Mouse (Mus musculus) midbrain, embryonic 13.5 days (tissue): ENCODE results near the gene Wdr46. TPM values are rescaled to one million over a fixed set of nuclear protein-coding genes. Genes with fewer than 3 reads are reported as not detected.

Experiments used
- ATAC-seq: fragments of 200-750 bp; cut with Nextera tagmentation; 2 replicates; pipeline ENCODE4 v1.8.0; 2017; ENCODE audit warnings: mild to moderate bottlenecking, moderate TSS enrichment, moderate library complexity
- H3K27ac ChIP-seq: fragments of 300-500 bp; sonication (generic); 2 replicates; pipeline ENCODE4 v1.5.1; 2015; ENCODE audit warnings: inconsistent platforms, mild to moderate bottlenecking, moderate library complexity
- H3K27me3 ChIP-seq: fragments of 300-500 bp; sonication (generic); 2 replicates; pipeline ENCODE4 v1.6.1; 2015; ENCODE audit warnings: mild to moderate bottlenecking, inconsistent platforms
- H3K36me3 ChIP-seq: fragments of 300-500 bp; sonication (generic); 2 replicates; pipeline ENCODE4 v1.6.1; 2015; ENCODE audit warnings: mild to moderate bottlenecking, inconsistent platforms
- H3K4me1 ChIP-seq: fragments of 300-500 bp; sonication (generic); replicated peaks from 2 replicates; pipeline ENCODE4 v1.6.1; 2015; ENCODE audit warnings: inconsistent platforms
- H3K4me2 ChIP-seq: fragments of 300-500 bp; sonication (generic); replicated peaks from 2 replicates; pipeline ENCODE4 v1.6.1; 2015; ENCODE audit warnings: moderate library complexity, mild to moderate bottlenecking, inconsistent platforms
- H3K4me3 ChIP-seq: fragments of 300-500 bp; sonication (generic); replicated peaks from 2 replicates; pipeline ENCODE4 v1.5.1; 2015; ENCODE audit warnings: mild to moderate bottlenecking, inconsistent platforms
- H3K9ac ChIP-seq: fragments of 300-500 bp; sonication (generic); replicated peaks from 2 replicates; pipeline ENCODE4 v1.6.1; 2015; ENCODE audit warnings: mild to moderate bottlenecking, inconsistent platforms
- H3K9me3 ChIP-seq: fragments of 300-500 bp; sonication (generic); 2 replicates; pipeline ENCODE4 v1.6.1; 2016; ENCODE audit warnings: mild to moderate bottlenecking, inconsistent platforms
- WGBS: fragments of 180-500 bp; shearing (Covaris S2); methylation state at CpG from one replicate; pipeline ENCODE4 v1.1.7; 2015; 5-methylcytosine and 5-hydroxymethylcytosine counted together
- polyA plus RNA-seq: library from polyadenylated mRNA; unstranded; fragments of >200 nt; fragmentation: Nextera tagmentation; extraction: Ambion mirVana; gene quantifications from 2 replicates; pipeline ENCODE4 v1.2.1, GENCODE M21; 2015

Wdr46 gene
- polyA plus RNA-seq, 1 experiment from 2014 or later = 25.7 TPM

GRCm38 (mm10) chr17:33913905-33914304 lies 26.6 kb upstream of the Wdr46 start:
- Histone ChIP-seq H3K36me3 (peaks cover 58% of the 10 kb centered on the region), H3K27me3 (peaks cover 11% of the 10 kb centered on the region), H3K4me1 (peaks cover 68% of the 10 kb centered on the region), H3K9me3 (no peaks in the 10 kb centered on the region), H3K27ac (no peak overlapping the region), H3K9ac (no peak overlapping the region; the same call in 1 of the 2 replicates), H3K4me2 (no peak overlapping the region), H3K4me3 (no peak overlapping the region)
- ATAC-seq = no peak
- WGBS = 96% methylated on average over 8 of the region's 8 CpGs

- H3K4me3 ChIP-seq = peak overlapping the region; percentile 52
- H3K27ac ChIP-seq = peak overlapping the region; percentile 51; the same call in 1 of the 2 replicates
- H3K4me2 ChIP-seq = peak overlapping the region; percentile 64
- peaks cover 76% of the 10 kb centered on the region for H3K4me1 ChIP-seq
- no peak for ATAC-seq
- H3K9ac ChIP-seq = no peak overlapping the region
- peaks cover 13% of the 10 kb centered on the region for H3K27me3 ChIP-seq
- no peaks in the 10 kb centered on the region for H3K9me3 ChIP-seq
- WGBS = 64% methylated on average over 13 of the region's 13 CpGs
- H3K36me3 ChIP-seq = peaks cover 58% of the 10 kb centered on the region
These were observed 25.5 kb upstream of the Wdr46 start for GRCm38 (mm10) chr17:33914969-33915391.

- peaks cover 58% of the 10 kb centered on the region for H3K36me3 ChIP-seq
- H3K27ac ChIP-seq = peak within 1 kb of the TSS; percentile 82
- H3K4me3 ChIP-seq = peak within 1 kb of the TSS; percentile 52
- H3K4me2 ChIP-seq = peak within 1 kb of the TSS; percentile 64
- no peaks in the 10 kb centered on the region for H3K9me3 ChIP-seq
- peaks cover 76% of the 10 kb centered on the region for H3K4me1 ChIP-seq
- peak; percentile 95 for ATAC-seq
- peak within 1 kb of the TSS; percentile 64 for H3K9ac ChIP-seq
- under 1% methylated on average over 27 of the region's 34 CpGs for WGBS
- peaks cover 13% of the 10 kb centered on the region for H3K27me3 ChIP-seq
These were observed 24.7 kb upstream of the Wdr46 start, which contains the start of the genes Tapbp and Zbtb22 for GRCm38 (mm10) chr17:33915671-33916250. Gene Tapbp, plus strand, starts transcription at chr17:33915899. Gene Zbtb22, plus strand, starts transcription at chr17:33915904.

- peak overlapping the region; percentile 82 for H3K27ac ChIP-seq
- ATAC-seq = peak; percentile 14; the same call in 1 of the 2 replicates
- peaks cover 72% of the 10 kb centered on the region for H3K4me1 ChIP-seq
- WGBS = 2% methylated on average over 20 of the region's 20 CpGs
- H3K4me3 ChIP-seq = peak overlapping the region; percentile 52
- no peaks in the 10 kb centered on the region for H3K9me3 ChIP-seq
- peaks cover 13% of the 10 kb centered on the region for H3K27me3 ChIP-seq
- H3K9ac ChIP-seq = peak overlapping the region; percentile 64
- H3K36me3 ChIP-seq = peaks cover 54% of the 10 kb centered on the region
- H3K4me2 ChIP-seq = peak overlapping the region; percentile 64
These were observed 24.2 kb upstream of the Wdr46 start for GRCm38 (mm10) chr17:33916294-33916693.

GRCm38 (mm10) chr17:33916847-33917655 lies 23.4 kb upstream of the Wdr46 start:
- H3K4me1 ChIP-seq = peaks cover 66% of the 10 kb centered on the region
- WGBS = 73% methylated on average over 31 of the region's 31 CpGs
- peaks cover 46% of the 10 kb centered on the region for H3K36me3 ChIP-seq
- H3K27me3 ChIP-seq = peaks cover 13% of the 10 kb centered on the region
- no peak overlapping the region for H3K27ac ChIP-seq
- peak overlapping the region; percentile 64 for H3K4me2 ChIP-seq
- ATAC-seq = no peak
- peak overlapping the region; percentile 64 for H3K9ac ChIP-seq
- H3K4me3 ChIP-seq = peak overlapping the region; percentile 52
- H3K9me3 ChIP-seq = no peaks in the 10 kb centered on the region

- Histone ChIP-seq H3K27me3 (peaks cover 13% of the 10 kb centered on the region), H3K9me3 (no peaks in the 10 kb centered on the region), H3K4me3 (no peak overlapping the region), H3K9ac (no peak overlapping the region), H3K27ac (no peak overlapping the region), H3K36me3 (peaks cover 40% of the 10 kb centered on the region), H3K4me2 (peak overlapping the region; percentile 64; the same call in 1 of the 2 replicates), H3K4me1 (peaks cover 64% of the 10 kb centered on the region)
- no peak for ATAC-seq
- WGBS = 84% methylated on average over 18 of the region's 18 CpGs
These were observed 22.7 kb upstream of the Wdr46 start for GRCm38 (mm10) chr17:33917656-33918292.

- no peak for ATAC-seq
- H3K4me3 ChIP-seq = peak overlapping the region; percentile 45
- H3K9me3 ChIP-seq = no peaks in the 10 kb centered on the region
- H3K27me3 ChIP-seq = peaks cover 13% of the 10 kb centered on the region
- H3K4me2 ChIP-seq = peak overlapping the region; percentile 75
- peaks cover 64% of the 10 kb centered on the region for H3K4me1 ChIP-seq
- H3K27ac ChIP-seq = no peak overlapping the region
- peaks cover 33% of the 10 kb centered on the region for H3K36me3 ChIP-seq
- H3K9ac ChIP-seq = peak overlapping the region; percentile 68
- WGBS = 60% methylated on average over 37 of the region's 37 CpGs
These were observed 21.9 kb upstream of the Wdr46 start for GRCm38 (mm10) chr17:33918293-33919203.

GRCm38 (mm10) chr17:33919351-33920281 lies 20.8 kb upstream of the Wdr46 start:
- peaks cover 23% of the 10 kb centered on the region for H3K36me3 ChIP-seq
- no peak for ATAC-seq
- no peaks in the 10 kb centered on the region for H3K9me3 ChIP-seq
- peak overlapping the region; percentile 75 for H3K4me2 ChIP-seq
- H3K4me1 ChIP-seq = peaks cover 54% of the 10 kb centered on the region
- H3K9ac ChIP-seq = peak overlapping the region; percentile 68
- under 1% methylated on average over 52 of the region's 52 CpGs for WGBS
- peak overlapping the region; percentile 45 for H3K4me3 ChIP-seq
- H3K27ac ChIP-seq = peak overlapping the region; percentile 57; the same call in 1 of the 2 replicates
- H3K27me3 ChIP-seq = peaks cover 13% of the 10 kb centered on the region

GRCm38 (mm10) chr17:33920282-33921097 lies 20.0 kb upstream of the Wdr46 start:
- Histone ChIP-seq H3K36me3 (peaks cover 23% of the 10 kb centered on the region), H3K27ac (peak overlapping the region; percentile 57; the same call in 1 of the 2 replicates), H3K4me1 (peaks cover 45% of the 10 kb centered on the region), H3K4me2 (peak overlapping the region; percentile 75), H3K9me3 (no peaks in the 10 kb centered on the region), H3K4me3 (peak overlapping the region; percentile 45), H3K27me3 (peaks cover 13% of the 10 kb centered on the region), H3K9ac (peak overlapping the region; percentile 68)
- peak; percentile 34 for ATAC-seq
- WGBS = under 1% methylated on average over 36 of the region's 36 CpGs

GRCm38 (mm10) chr17:33921361-33921760 lies 19.1 kb upstream of the Wdr46 start:
- H3K4me3 ChIP-seq = no peak overlapping the region
- no peak for ATAC-seq
- WGBS = 91% methylated on average over 7 of the region's 7 CpGs
- no peak overlapping the region for H3K9ac ChIP-seq
- no peak overlapping the region for H3K27ac ChIP-seq
- H3K36me3 ChIP-seq = peaks cover 32% of the 10 kb centered on the region
- H3K4me1 ChIP-seq = peaks cover 44% of the 10 kb centered on the region
- H3K9me3 ChIP-seq = no peaks in the 10 kb centered on the region
- H3K27me3 ChIP-seq = peaks cover 13% of the 10 kb centered on the region
- peak overlapping the region; percentile 75; the same call in 1 of the 2 replicates for H3K4me2 ChIP-seq
